Mouse (Mus musculus): ENCODE measurements at regions not wholly inside any gene's neighbourhood (a gene's known extent, or its start where the extent isn't known, plus 50 kb on each side); places are given as distances from the start of the nearest gene placed in this dataset.

- peak; percentile 12 to 15 for DNase-seq
Observed at GRCm38 (mm10) chr15:71375775-71376174, 2458.6 kb upstream of the Gm6569 start.
